Mouse (Mus musculus): ENCODE data around the gene Olfr690. TPM values are rescaled to one million over a fixed set of nuclear protein-coding genes. Genes with fewer than 3 reads are reported as not detected.

Gene Olfr690
- total and polyA plus RNA-seq, 3 experiments: not detected

- H3K9ac ChIP-seq (ENCODE audit: control insufficient read depth, low read depth, low read length, poor library complexity, severe bottlenecking): no peak overlapping the region
- peak; percentile 66 for DNase-seq (ENCODE audit: low read depth, low spot score)
- peaks cover 0 to 13% of the 10 kb centered on the region in 2 experiments; a peak in 2 of 4 replicates for H3K36me3 ChIP-seq (ENCODE audit: control insufficient read depth in 1 of 2, insufficient read depth in 2 of 2, low read length in 2 of 2)
- peaks cover 6 to 7% of the 10 kb centered on the region in 2 experiments for H3K4me1 ChIP-seq (ENCODE audit: control insufficient read depth in 1 of 2, insufficient read depth in 2 of 2, low read length in 2 of 2)
- no peaks in the 10 kb centered on the region for H3K79me2 ChIP-seq (ENCODE audit: control insufficient read depth, insufficient read depth, low read length, poor library complexity)
- no peak overlapping the region for H3K27ac ChIP-seq (ENCODE audit: control insufficient read depth, low read depth, low read length)
- TF ChIP-seq SIN3A (IDR thresholded peaks at IDR 0.05; ENCODE audit: low read length): no peak
- no peak for TF ChIP-seq NRF1 (IDR thresholded peaks at IDR 0.05; ENCODE audit: insufficient read depth, low read depth, low read length, poor library complexity, severe bottlenecking)
- no peak for TF ChIP-seq POLR2AphosphoS5 (IDR thresholded peaks at IDR 0.05; ENCODE audit: borderline replicate concordance, low read depth, low read length)
- TF ChIP-seq ELF1 (IDR thresholded peaks at IDR 0.05; ENCODE audit: low read depth, low read length): 0 out of 2 replicates have a peak, but pooled peaks have one; percentile 11
- peak; percentile 63 for TF ChIP-seq GATA1 (IDR thresholded peaks at IDR 0.05; ENCODE audit: low read depth, low read length)
- TF ChIP-seq E2F4 (IDR thresholded peaks at IDR 0.05; ENCODE audit: borderline replicate concordance, low read depth, low read length): no peak
- peak; percentile 62 for TF ChIP-seq TCF12 (IDR thresholded peaks at IDR 0.05; ENCODE audit: low read depth, low read length)
- peak; percentile 58; a peak in 3 of 4 replicates for TF ChIP-seq EP300 (IDR thresholded peaks at IDR 0.05; ENCODE audit: low read depth in 1 of 2, low read length in 2 of 2)
- TF ChIP-seq ETS1 (IDR thresholded peaks at IDR 0.05; ENCODE audit: low read depth, low read length): peak; percentile 43; the same call in 1 of the 2 replicates
- no peak for TF ChIP-seq BHLHE40 (IDR thresholded peaks at IDR 0.05; ENCODE audit: borderline replicate concordance, low read depth, low read length)
- TF ChIP-seq ZMIZ1 (IDR thresholded peaks at IDR 0.05; ENCODE audit: low read depth, low read length): no peak
- TF ChIP-seq RCOR1 (IDR thresholded peaks at IDR 0.05; ENCODE audit: low read depth, low read length): peak; percentile 38
- no peak for TF ChIP-seq MYB (IDR thresholded peaks at IDR 0.05; ENCODE audit: low read depth, low read length)
- TF ChIP-seq TAL1 (IDR thresholded peaks at IDR 0.05; ENCODE audit: low read length): peak; percentile 24; the same call in 1 of the 2 replicates
- H3K4me3 ChIP-seq (ENCODE audit: control insufficient read depth in 1 of 2, insufficient read depth in 1 of 2, low read depth in 2 of 2, low read length in 2 of 2): no peak overlapping the region
- no peaks in the 10 kb centered on the region for H3K9me3 ChIP-seq (replicated peaks; ENCODE audit: insufficient read depth, low read length)
- no peaks in the 10 kb centered on the region for H3K27me3 ChIP-seq (ENCODE audit: control insufficient read depth in 1 of 2, insufficient read depth in 2 of 2, low read length in 2 of 2)
Observed at GRCm38 (mm10) chr7:105373509-105373908, 39.6 kb upstream of the Olfr690 start.

GRCm38 (mm10) chr7:105372912-105373311, 39.0 kb upstream of the Olfr690 start:
- H3K9me3 ChIP-seq (replicated peaks; ENCODE audit: insufficient read depth, low read length): no peaks in the 10 kb centered on the region
- peak; percentile 57 for DNase-seq (ENCODE audit: low read depth, low spot score)
- H3K9ac ChIP-seq (ENCODE audit: control insufficient read depth, low read depth, low read length, poor library complexity, severe bottlenecking): no peak overlapping the region
- H3K79me2 ChIP-seq (ENCODE audit: control insufficient read depth, insufficient read depth, low read length, poor library complexity): no peaks in the 10 kb centered on the region
- peaks cover 0 to 13% of the 10 kb centered on the region in 2 experiments; a peak in 2 of 4 replicates for H3K36me3 ChIP-seq (ENCODE audit: control insufficient read depth in 1 of 2, insufficient read depth in 2 of 2, low read length in 2 of 2)
- H3K4me3 ChIP-seq (ENCODE audit: control insufficient read depth in 1 of 2, insufficient read depth in 1 of 2, low read depth in 2 of 2, low read length in 2 of 2): no peak overlapping the region
- no peak overlapping the region for H3K27ac ChIP-seq (ENCODE audit: control insufficient read depth, low read depth, low read length)
- peaks cover 6 to 7% of the 10 kb centered on the region in 2 experiments for H3K4me1 ChIP-seq (ENCODE audit: control insufficient read depth in 1 of 2, insufficient read depth in 2 of 2, low read length in 2 of 2)
- H3K27me3 ChIP-seq (ENCODE audit: control insufficient read depth in 1 of 2, insufficient read depth in 2 of 2, low read length in 2 of 2): no peaks in the 10 kb centered on the region
- TF ChIP-seq RCOR1 (IDR thresholded peaks at IDR 0.05; ENCODE audit: low read depth, low read length) (0 out of 2 replicates have a peak, but pooled peaks have one; percentile 9), TAL1 (IDR thresholded peaks at IDR 0.05; ENCODE audit: low read length) (no peak), EP300 (IDR thresholded peaks at IDR 0.05; ENCODE audit: low read depth in 1 of 2, low read length in 2 of 2) (0 out of 4 replicates have a peak, but pooled peaks of 1 of the 2 experiments have one; percentile 9)
